Mouse (Mus musculus) liver, embryonic 15.5 days (tissue): ENCODE measurements around the gene Chfr. TPM values are rescaled to one million over a fixed set of nuclear protein-coding genes. Genes with fewer than 3 reads are reported as not detected.

Experiments
- ATAC-seq: fragments of 200-750 bp; cut with Nextera tagmentation; 2 replicates; pipeline ENCODE4 v1.8.0; 2017; ENCODE audit warnings: moderate number of reproducible peaks, mild to moderate bottlenecking, moderate library complexity; ENCODE audit not compliant: insufficient read depth
- H3K27ac ChIP-seq: fragments of 300-500 bp; sonication (generic); replicated peaks from 2 replicates; pipeline ENCODE4 v1.5.1; 2015; ENCODE audit warnings: mild to moderate bottlenecking, inconsistent platforms
- H3K27me3 ChIP-seq: fragments of 300-500 bp; sonication (generic); 2 replicates; pipeline ENCODE4 v1.6.1; 2015; ENCODE audit warnings: mild to moderate bottlenecking, inconsistent platforms
- H3K36me3 ChIP-seq: fragments of 300-500 bp; sonication (generic); replicated peaks from 2 replicates; pipeline ENCODE4 v1.6.1; 2015; ENCODE audit warnings: moderate library complexity, mild to moderate bottlenecking, inconsistent platforms
- H3K4me1 ChIP-seq: fragments of 300-500 bp; sonication (generic); replicated peaks from 2 replicates; pipeline ENCODE4 v1.6.1; 2015; ENCODE audit warnings: inconsistent platforms
- H3K4me2 ChIP-seq: fragments of 300-500 bp; sonication (generic); 2 replicates; pipeline ENCODE4 v1.6.1; 2015; ENCODE audit warnings: moderate library complexity, mild to moderate bottlenecking, inconsistent platforms
- H3K4me3 ChIP-seq: fragments of 300-500 bp; sonication (generic); replicated peaks from 2 replicates; pipeline ENCODE4 v1.5.1; 2015; ENCODE audit warnings: mild to moderate bottlenecking, inconsistent platforms
- H3K9ac ChIP-seq: fragments of 300-500 bp; sonication (generic); 2 replicates; pipeline ENCODE4 v1.6.1; 2015; ENCODE audit warnings: moderate library complexity, mild to moderate bottlenecking, inconsistent platforms
- H3K9me3 ChIP-seq: fragments of 300-500 bp; sonication (generic); replicated peaks from 2 replicates; pipeline ENCODE4 v1.6.1; 2016; ENCODE audit warnings: inconsistent platforms
- WGBS: fragments of 180-500 bp; shearing (Covaris S2); methylation state at CpG from one replicate; pipeline ENCODE4 v1.1.7; 2015; ENCODE audit warnings: mixed read lengths; ENCODE audit not compliant: insufficient replicate concordance; 5-methylcytosine and 5-hydroxymethylcytosine counted together
- polyA plus RNA-seq: library from polyadenylated mRNA; unstranded; fragments of >200 nt; fragmentation: Nextera tagmentation; extraction: Ambion mirVana; gene quantifications from 2 replicates; pipeline ENCODE4 v1.2.1, GENCODE M21; 2015

Chfr gene
- polyA plus RNA-seq, 1 experiment from 2014 or later = 17.9 TPM

DNA sequence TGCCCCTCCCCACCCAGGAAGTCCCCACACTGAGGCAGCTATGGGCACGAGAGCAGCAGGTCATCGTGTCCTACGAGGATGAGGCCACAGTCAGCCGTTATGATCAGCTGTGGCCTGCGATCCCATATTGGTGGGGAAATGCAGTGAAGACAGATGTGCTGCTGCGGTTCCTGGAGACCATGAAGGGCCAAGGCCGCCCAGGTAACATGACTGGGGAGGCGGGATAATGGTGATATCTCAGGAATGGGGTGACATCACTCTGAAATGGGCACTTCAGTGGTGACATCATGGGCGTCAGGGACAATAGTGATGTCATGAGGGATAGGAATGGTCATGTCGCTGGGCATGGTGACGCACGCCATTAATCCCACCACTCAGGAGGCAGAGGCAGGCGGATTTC, 33.2 kb upstream of the Chfr start:
- Histone ChIP-seq H3K9me3 (no peaks in the 10 kb centered on the region), H3K9ac (no peak overlapping the region), H3K27ac (no peak overlapping the region), H3K4me2 (no peak overlapping the region), H3K36me3 (peaks cover 38% of the 10 kb centered on the region), H3K27me3 (peaks cover 26% of the 10 kb centered on the region), H3K4me1 (peaks cover 33% of the 10 kb centered on the region), H3K4me3 (no peak overlapping the region)
- ATAC-seq = no peak
- WGBS = 76% methylated on average over 13 of the region's 13 CpGs

GRCm38 (mm10) chr5:110102853-110103625, 32.6 kb upstream of the Chfr start:
- Histone ChIP-seq H3K9ac (no peak overlapping the region), H3K9me3 (no peaks in the 10 kb centered on the region), H3K36me3 (peaks cover 38% of the 10 kb centered on the region), H3K4me2 (no peak overlapping the region), H3K4me1 (peaks cover 36% of the 10 kb centered on the region), H3K27me3 (peaks cover 26% of the 10 kb centered on the region), H3K27ac (no peak overlapping the region), H3K4me3 (no peak overlapping the region)
- no peak for ATAC-seq
- 80% methylated on average over 19 of the region's 19 CpGs for WGBS

DNA sequence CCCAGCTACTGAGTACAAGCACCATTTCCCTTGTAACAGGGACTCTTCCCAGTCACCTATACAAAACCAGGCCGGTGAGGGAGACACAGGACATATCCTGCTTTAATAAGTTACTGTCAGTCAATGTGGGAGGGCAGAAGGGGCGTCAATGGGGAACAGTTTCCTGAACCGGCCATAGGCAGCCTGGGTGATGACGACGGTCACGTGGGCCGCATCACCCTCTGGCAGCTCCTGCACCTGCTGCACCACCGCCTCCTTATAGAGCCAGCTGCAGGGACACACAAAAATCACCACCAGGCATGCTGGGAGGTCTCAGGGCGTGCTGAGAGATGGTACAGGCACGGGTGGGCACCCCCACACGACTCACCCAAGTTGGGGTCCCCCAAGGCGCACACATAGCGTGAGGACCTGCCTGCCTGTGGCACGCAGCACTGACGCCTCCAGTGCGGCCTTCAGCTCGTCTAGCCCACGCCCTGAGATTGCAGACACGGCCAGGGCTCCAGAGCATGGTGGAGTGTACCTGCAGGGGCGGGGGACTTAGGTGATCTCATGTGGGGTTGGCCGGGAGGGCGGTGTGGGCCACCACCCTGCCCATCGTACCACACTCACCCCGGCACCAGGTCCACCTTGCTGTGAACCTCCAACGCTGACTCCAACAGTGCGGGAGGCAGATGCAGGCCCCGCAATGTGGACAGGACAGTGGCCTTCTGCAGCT, 31.6 kb upstream of the Chfr start:
- no peak for ATAC-seq
- Histone ChIP-seq H3K4me3 (no peak overlapping the region), H3K9me3 (no peaks in the 10 kb centered on the region), H3K4me1 (peaks cover 42% of the 10 kb centered on the region), H3K36me3 (peaks cover 38% of the 10 kb centered on the region), H3K27me3 (peaks cover 26% of the 10 kb centered on the region), H3K4me2 (no peak overlapping the region), H3K9ac (no peak overlapping the region), H3K27ac (no peak overlapping the region)
- WGBS = 82% methylated on average over 27 of the region's 27 CpGs

- 88% methylated on average over 36 of the region's 36 CpGs for WGBS
Observed at GRCm38 (mm10) chr5:110104616-110105380, 30.8 kb upstream of the Chfr start.

DNA sequence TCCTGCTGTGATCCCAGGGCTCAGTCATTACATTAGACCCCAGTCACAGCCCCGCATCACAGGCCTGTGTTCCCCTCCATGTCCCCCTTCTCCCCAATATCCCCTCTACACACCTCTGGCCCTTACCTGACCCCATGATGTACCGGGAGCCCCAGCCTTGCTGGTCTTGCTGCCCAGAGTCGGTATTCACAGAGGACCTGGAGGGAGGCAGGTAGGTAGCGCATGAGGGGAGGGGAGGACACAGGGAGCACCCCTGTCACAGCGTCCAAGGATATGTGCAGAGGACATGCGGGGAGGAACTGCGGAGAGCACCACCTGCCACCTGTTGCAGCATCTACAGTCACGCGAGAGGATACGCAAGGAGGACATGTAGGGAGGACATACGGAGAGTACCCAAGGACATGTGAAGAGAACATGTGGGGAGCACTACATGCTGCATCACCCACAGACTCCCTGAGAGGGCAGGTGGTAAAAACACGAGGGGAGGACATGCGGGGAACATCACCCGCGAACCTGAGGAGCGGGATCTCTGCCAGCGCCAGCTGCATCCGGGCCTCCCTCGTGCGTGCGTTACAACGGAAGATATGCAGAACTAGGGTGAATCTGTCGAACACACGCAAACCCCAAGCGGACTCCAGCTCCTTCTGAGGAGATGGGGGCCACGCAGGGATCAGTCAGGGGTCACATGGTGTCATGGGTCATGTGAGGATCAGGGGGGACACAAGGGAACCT, 29.3 kb upstream of the Chfr start:
- 90% methylated on average over 26 of the region's 26 CpGs for WGBS
- Histone ChIP-seq H3K27me3 (peaks cover 7% of the 10 kb centered on the region), H3K9ac (no peak overlapping the region), H3K4me3 (peak overlapping the region; percentile 86), H3K4me1 (peaks cover 41% of the 10 kb centered on the region), H3K36me3 (peaks cover 38% of the 10 kb centered on the region), H3K4me2 (peak overlapping the region; percentile 97), H3K27ac (no peak overlapping the region), H3K9me3 (no peaks in the 10 kb centered on the region)
- no peak for ATAC-seq

More at GRCm38 (mm10) chr5:110104616-110105380, 30.8 kb upstream of the Chfr start:
- no peak for ATAC-seq
- H3K9me3 ChIP-seq = no peaks in the 10 kb centered on the region
- no peak overlapping the region for H3K4me2 ChIP-seq
- no peak overlapping the region for H3K4me3 ChIP-seq
- H3K4me1 ChIP-seq = peaks cover 42% of the 10 kb centered on the region
- H3K9ac ChIP-seq = no peak overlapping the region
- H3K36me3 ChIP-seq = peaks cover 38% of the 10 kb centered on the region
- no peak overlapping the region for H3K27ac ChIP-seq
- peaks cover 22% of the 10 kb centered on the region for H3K27me3 ChIP-seq

- Histone ChIP-seq H3K4me1 (peaks cover 33% of the 10 kb centered on the region), H3K27ac (peak overlapping the region; percentile 95), H3K9me3 (no peaks in the 10 kb centered on the region), H3K36me3 (peaks cover 38% of the 10 kb centered on the region), H3K27me3 (no peaks in the 10 kb centered on the region), H3K4me2 (peak overlapping the region; percentile 97), H3K4me3 (peak overlapping the region; percentile 86), H3K9ac (peak overlapping the region; percentile 72)
- peak; percentile 12 for ATAC-seq
- WGBS = 16% methylated on average over 41 of the region's 41 CpGs
Observed at GRCm38 (mm10) chr5:110106901-110107564, 28.6 kb upstream of the Chfr start.

DNA sequence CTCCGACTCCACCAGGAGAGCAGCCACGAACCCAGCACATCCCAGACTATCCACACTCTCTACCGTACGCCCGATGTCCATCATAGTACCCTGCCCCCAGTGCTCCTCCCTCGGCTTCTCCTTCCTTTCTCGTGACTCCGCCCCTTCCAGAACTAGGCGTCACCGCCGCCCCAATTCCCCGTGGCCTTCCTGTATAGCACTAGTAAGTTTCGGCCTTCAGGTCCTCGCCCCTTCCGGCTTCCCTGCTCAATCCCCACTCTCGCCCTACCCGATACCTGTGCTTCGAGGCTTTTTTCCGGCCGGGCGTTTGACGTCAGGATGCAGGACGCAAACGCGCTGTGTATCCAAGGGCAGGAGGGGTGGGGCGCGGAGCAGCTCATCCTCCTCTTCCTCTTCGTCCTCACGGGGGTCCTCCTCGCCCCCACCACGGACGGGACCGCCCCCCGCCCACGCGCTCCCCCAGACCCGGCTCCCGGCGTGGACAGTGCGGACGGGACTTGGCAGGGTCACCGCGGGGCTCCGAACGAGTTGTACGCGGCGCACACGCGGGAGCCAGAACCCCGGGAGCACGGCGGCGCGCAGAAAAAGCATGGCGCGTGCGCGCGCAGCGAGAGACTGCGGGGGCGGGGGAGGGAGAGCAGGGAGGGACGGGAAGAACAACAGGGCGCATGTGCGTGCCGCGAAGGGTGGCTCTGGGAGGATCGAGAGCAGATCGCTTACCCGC, 27.9 kb upstream of the Chfr start, which contains the start of gene Gtpbp6:
Gene Gtpbp6, minus strand, starts transcription at position 617 of the 724 bp plus-strand sequence.
- Histone ChIP-seq H3K36me3 (peaks cover 38% of the 10 kb centered on the region), H3K4me3 (peak within 1 kb of the TSS; percentile 86), H3K27ac (peak within 1 kb of the TSS; percentile 95), H3K9ac (peak within 1 kb of the TSS; percentile 72), H3K9me3 (no peaks in the 10 kb centered on the region), H3K4me2 (peak within 1 kb of the TSS; percentile 97), H3K27me3 (no peaks in the 10 kb centered on the region), H3K4me1 (peaks cover 29% of the 10 kb centered on the region)
- WGBS = under 1% methylated on average over 71 of the region's 71 CpGs
- peak; percentile 84 for ATAC-seq

- Histone ChIP-seq H3K9me3 (no peaks in the 10 kb centered on the region), H3K4me2 (peak overlapping the region; percentile 97), H3K36me3 (peaks cover 33% of the 10 kb centered on the region), H3K9ac (no peak overlapping the region), H3K4me3 (peak overlapping the region; percentile 86), H3K4me1 (peaks cover 29% of the 10 kb centered on the region), H3K27ac (peak overlapping the region; percentile 95), H3K27me3 (no peaks in the 10 kb centered on the region)
- 0% methylated on average over 7 of the region's 7 CpGs for WGBS
- ATAC-seq = no peak
Observed at GRCm38 (mm10) chr5:110108305-110108628, 27.4 kb upstream of the Chfr start.

DNA sequence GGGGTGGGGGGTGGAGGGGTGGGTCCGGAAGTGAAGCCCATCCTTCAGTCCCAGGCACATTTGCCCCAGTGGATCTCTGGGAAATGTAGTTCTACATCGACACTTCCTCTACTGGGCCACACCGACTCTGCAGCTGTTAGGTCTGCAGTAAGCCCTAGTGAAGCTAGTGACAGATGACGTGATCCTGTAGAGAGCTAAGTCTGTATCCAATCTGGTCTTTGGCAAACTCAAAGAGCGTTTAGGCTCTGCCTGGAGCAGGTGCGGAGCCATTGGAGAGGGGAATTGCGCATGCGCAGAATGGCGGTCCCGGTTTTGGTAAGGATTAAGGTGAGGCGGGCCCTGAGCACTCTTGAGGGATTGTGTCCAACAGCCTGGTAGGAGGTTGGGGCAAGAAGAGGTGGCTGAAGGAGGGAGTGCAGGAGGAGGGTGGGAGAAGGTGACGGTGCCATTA, 25.6 kb upstream of the Chfr start, which contains the start of gene Zfp605:
Gene Zfp605, plus strand, starts transcription at position 102 of the 451 bp plus-strand sequence.
- WGBS = 0% methylated on average over 12 of the region's 12 CpGs
- Histone ChIP-seq H3K27ac (peak within 1 kb of the TSS; percentile 95), H3K9me3 (no peaks in the 10 kb centered on the region), H3K36me3 (peaks cover 23% of the 10 kb centered on the region), H3K9ac (peak within 1 kb of the TSS; percentile 60), H3K4me2 (peak within 1 kb of the TSS; percentile 81), H3K4me3 (peak within 1 kb of the TSS; percentile 67), H3K27me3 (no peaks in the 10 kb centered on the region), H3K4me1 (peaks cover 29% of the 10 kb centered on the region)
- peak; percentile 20 for ATAC-seq
